Mouse (Mus musculus) ES-E14 (cell line): ENCODE results near the gene Echs1.

ENCODE experiments used
- HCFC1 ChIP-seq: IDR thresholded peaks from 2 replicates; pipeline ENCODE4 v1.6.1; 2012; ENCODE audit warnings: low read length, inconsistent platforms, borderline replicate concordance; ENCODE audit not compliant: insufficient read depth
- MAFK ChIP-seq: IDR thresholded peaks from 2 replicates; pipeline ENCODE4 v1.6.1; 2014; ENCODE audit warnings: mild to moderate bottlenecking, low read depth, low read length, inconsistent platforms; ENCODE audit not compliant: insufficient read depth
- ZC3H11A ChIP-seq: IDR thresholded peaks from 2 replicates; pipeline ENCODE4 v1.6.1; 2012; ENCODE audit warnings: low read depth, mild to moderate bottlenecking, inconsistent platforms, low read length, borderline replicate concordance

DNA sequence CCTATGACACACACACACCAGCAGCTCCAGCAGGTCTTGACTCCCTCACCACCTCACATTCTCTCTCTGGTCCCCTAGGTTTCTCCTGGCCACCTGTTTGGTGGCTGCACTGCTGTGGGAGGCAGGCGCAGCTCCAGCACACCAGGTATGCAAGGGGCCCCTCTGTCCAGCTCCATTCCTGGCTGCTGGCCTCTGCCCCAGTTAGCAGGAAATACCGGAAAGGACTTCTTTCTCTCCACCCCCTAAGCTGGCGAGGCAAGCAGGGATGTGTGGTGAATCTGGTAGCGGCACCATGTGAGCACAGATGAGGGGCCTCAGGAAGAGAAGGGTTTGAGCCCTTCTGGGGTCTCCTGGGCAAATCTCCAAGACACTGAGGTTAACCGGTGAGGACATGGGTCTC lies 21.3 kb downstream of the Echs1 start:
- TF ChIP-seq HCFC1 (no peak), ZC3H11A (no peak), MAFK (no peak)
